Mouse (Mus musculus) liver, embryonic 14.5 days (tissue): ENCODE measurements at regions not wholly inside any gene's neighbourhood (a gene's known extent, or its start where the extent isn't known, plus 50 kb on each side); places are given as distances from the start of the nearest gene placed in this dataset.

Source experiments
- CTCF ChIP-seq: IDR thresholded peaks from 2 replicates; pipeline ENCODE4 v1.5.1; 2016; ENCODE audit warnings: antibody characterized with exemption, low read depth, control low read depth
- EP300 ChIP-seq: IDR thresholded peaks from 2 replicates; pipeline ENCODE4 v1.6.1; 2016; ENCODE audit warnings: antibody characterized with exemption, low read depth

DNA sequence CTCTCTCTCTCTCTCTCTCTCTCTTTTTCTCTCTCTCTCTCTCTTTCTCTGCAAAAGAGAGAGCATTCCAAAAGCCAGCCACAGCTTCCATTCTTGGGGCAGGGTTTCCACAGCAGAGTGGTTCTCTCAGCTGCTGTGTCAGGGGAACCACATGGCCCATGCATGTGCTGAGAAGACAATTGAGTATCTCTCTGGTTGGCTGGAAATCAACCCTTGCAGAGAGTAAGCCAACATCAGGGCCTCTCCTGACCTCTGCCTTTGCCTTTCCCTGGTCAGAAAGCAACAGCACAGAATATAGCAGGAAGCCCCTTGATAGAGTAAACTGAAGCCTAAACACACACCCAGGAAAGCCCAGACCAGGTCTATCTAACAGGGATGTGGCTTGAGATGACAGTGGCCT is 138.6 kb downstream of the Fgf18 start:
- TF ChIP-seq CTCF, result no peak
- TF ChIP-seq EP300, result no peak
